Mouse (Mus musculus): ENCODE results near the gene Shcbp1l. TPM values are rescaled to one million over a fixed set of nuclear protein-coding genes. Genes with fewer than 3 reads are reported as not detected.
A peak's percentile ranks its signal among the peaks of the same experiment; 100 is the strongest.
"Not testable (repeated sequence)": the region's sequence is repeated elsewhere in the genome, so short reads cannot be mapped to it uniquely, and the experiment has no call there.

Shcbp1l gene
- polyA plus RNA-seq, 1 experiment from 2014 or later: 0.28 TPM

GRCm38 (mm10) chr1:153480386-153481024 is 55.5 kb downstream of the Shcbp1l start:
- Histone ChIP-seq H3K4me3 (ENCODE audit: low read depth, low read length) (no peak overlapping the region), H3K27me3 (ENCODE audit: insufficient read depth, low read length) (no peaks in the 10 kb centered on the region), H3K9ac (no peak overlapping the region), H3K36me3 (ENCODE audit: insufficient read depth) (peaks cover 77% of the 10 kb centered on the region), H3K27ac (ENCODE audit: low read depth) (no peak overlapping the region), H3K4me2 (no peak overlapping the region), H3K9me3 (ENCODE audit: low read depth, low read length) (no peaks in the 10 kb centered on the region), H3K4me1 (ENCODE audit: insufficient read depth) (no peaks in the 10 kb centered on the region)
- 0 out of 2 replicates have a peak, but pooled peaks have one; percentile 58 for ATAC-seq (ENCODE audit: insufficient read depth)
- 33% methylated on average over 1 of the region's 1 CpGs for WGBS
- TF ChIP-seq CTCF (IDR thresholded peaks at IDR 0.05; ENCODE audit: low read depth): peak; percentile 81
- DNase-seq: peak; percentile 89

DNA sequence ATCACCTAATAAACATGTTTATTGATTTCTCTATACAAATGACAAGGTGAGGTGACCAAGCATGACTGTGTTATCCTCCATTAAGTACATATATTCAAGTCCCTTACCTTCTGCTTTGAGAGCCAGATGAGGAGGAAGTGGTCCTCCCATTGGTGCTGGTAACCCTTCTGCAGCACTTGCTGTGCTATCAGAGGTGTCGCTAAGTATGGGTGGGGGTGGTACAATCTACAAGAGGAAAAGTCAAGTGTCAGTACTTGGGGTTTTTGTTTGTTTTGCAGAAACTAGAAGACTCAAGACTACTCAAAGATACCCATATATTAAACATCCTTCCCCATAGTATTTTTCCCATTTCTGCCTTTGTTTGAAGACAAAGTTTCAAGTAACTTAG is 56.1 kb downstream of the Shcbp1l start:
- H3K27ac ChIP-seq (ENCODE audit: low read depth): no peak overlapping the region
- no peaks in the 10 kb centered on the region for H3K4me1 ChIP-seq (ENCODE audit: insufficient read depth)
- no peaks in the 10 kb centered on the region for H3K9me3 ChIP-seq (ENCODE audit: low read depth, low read length)
- ATAC-seq (ENCODE audit: insufficient read depth): 0 out of 2 replicates have a peak, but pooled peaks have one; percentile 47
- no peak for TF ChIP-seq CTCF (IDR thresholded peaks at IDR 0.05; ENCODE audit: low read depth)
- H3K27me3 ChIP-seq (ENCODE audit: insufficient read depth, low read length): no peaks in the 10 kb centered on the region
- no peak overlapping the region for H3K4me2 ChIP-seq
- H3K36me3 ChIP-seq (ENCODE audit: insufficient read depth): peaks cover 72% of the 10 kb centered on the region
- H3K4me3 ChIP-seq (ENCODE audit: low read depth, low read length): no peak overlapping the region
- no peak overlapping the region for H3K9ac ChIP-seq
- DNase-seq: no peak
- 48% methylated on average over 1 of the region's 1 CpGs for WGBS

GRCm38 (mm10) chr1:153485201-153485796 is 60.3 kb downstream of the Shcbp1l start:
- peak overlapping the region; percentile 91 for H3K4me2 ChIP-seq
- DNase-seq: peak; percentile 25
- no peaks in the 10 kb centered on the region for H3K4me1 ChIP-seq (ENCODE audit: insufficient read depth)
- H3K27me3 ChIP-seq (ENCODE audit: insufficient read depth, low read length): no peaks in the 10 kb centered on the region
- H3K4me3 ChIP-seq (ENCODE audit: low read depth, low read length): peak overlapping the region; percentile 100
- TF ChIP-seq CTCF (IDR thresholded peaks at IDR 0.05; ENCODE audit: low read depth): no peak
- H3K27ac ChIP-seq (ENCODE audit: low read depth): no peak overlapping the region
- peak overlapping the region; percentile 31 for H3K9ac ChIP-seq
- ATAC-seq (ENCODE audit: insufficient read depth): no peak
- H3K9me3 ChIP-seq (ENCODE audit: low read depth, low read length): no peaks in the 10 kb centered on the region
- 56% methylated on average over 2 of the region's 2 CpGs for WGBS
- peaks cover 29% of the 10 kb centered on the region for H3K36me3 ChIP-seq (ENCODE audit: insufficient read depth)

DNA sequence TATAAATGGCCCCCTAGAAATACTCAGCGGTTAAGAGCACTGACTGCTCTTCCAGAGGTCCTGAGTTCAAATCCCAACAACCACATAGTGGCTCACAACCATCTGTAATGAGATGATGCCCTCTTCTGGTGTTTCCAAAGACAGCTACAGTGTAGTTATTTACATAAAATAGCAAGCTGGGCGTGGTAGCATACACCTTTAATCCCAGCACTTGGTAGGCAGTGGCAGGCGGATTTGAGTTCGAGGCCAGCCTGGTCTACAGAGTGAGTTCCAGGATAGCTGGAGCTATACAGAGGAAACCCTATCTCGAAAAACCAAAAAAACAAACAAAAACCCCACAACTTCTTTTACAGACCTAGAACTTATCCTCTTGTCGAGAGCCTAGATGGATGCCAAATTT is 61.2 kb downstream of the Shcbp1l start:
- H3K27me3 ChIP-seq (ENCODE audit: insufficient read depth, low read length); H3K9me3 ChIP-seq (ENCODE audit: low read depth, low read length); H3K4me1 ChIP-seq (ENCODE audit: insufficient read depth); H3K27ac ChIP-seq (ENCODE audit: low read depth); ATAC-seq (ENCODE audit: insufficient read depth); DNase-seq: not testable (repeated sequence)
- Histone ChIP-seq H3K36me3 (ENCODE audit: insufficient read depth) (peaks cover 21% of the 10 kb centered on the region), H3K9ac (peak overlapping the region; percentile 99), H3K4me2 (peak overlapping the region; percentile 91), H3K4me3 (ENCODE audit: low read depth, low read length) (peak overlapping the region; percentile 100)
- WGBS: 5% methylated on average over 6 of the region's 6 CpGs

GRCm38 (mm10) chr1:153486767-153487499 is 62.0 kb downstream of the Shcbp1l start:
- WGBS: under 1% methylated on average over 64 of the region's 64 CpGs
- DNase-seq: peak; percentile 65
- Histone ChIP-seq H3K4me3 (ENCODE audit: low read depth, low read length) (peak overlapping the region; percentile 100), H3K27me3 (ENCODE audit: insufficient read depth, low read length) (no peaks in the 10 kb centered on the region), H3K36me3 (ENCODE audit: insufficient read depth) (peaks cover 13% of the 10 kb centered on the region), H3K4me2 (peak overlapping the region; percentile 91), H3K9me3 (ENCODE audit: low read depth, low read length) (no peaks in the 10 kb centered on the region), H3K27ac (ENCODE audit: low read depth) (peak overlapping the region; percentile 93), H3K4me1 (ENCODE audit: insufficient read depth) (no peaks in the 10 kb centered on the region), H3K9ac (peak overlapping the region; percentile 99)
- TF ChIP-seq CTCF (IDR thresholded peaks at IDR 0.05; ENCODE audit: low read depth): no peak
- peak; percentile 75 for ATAC-seq (ENCODE audit: insufficient read depth)

DNA sequence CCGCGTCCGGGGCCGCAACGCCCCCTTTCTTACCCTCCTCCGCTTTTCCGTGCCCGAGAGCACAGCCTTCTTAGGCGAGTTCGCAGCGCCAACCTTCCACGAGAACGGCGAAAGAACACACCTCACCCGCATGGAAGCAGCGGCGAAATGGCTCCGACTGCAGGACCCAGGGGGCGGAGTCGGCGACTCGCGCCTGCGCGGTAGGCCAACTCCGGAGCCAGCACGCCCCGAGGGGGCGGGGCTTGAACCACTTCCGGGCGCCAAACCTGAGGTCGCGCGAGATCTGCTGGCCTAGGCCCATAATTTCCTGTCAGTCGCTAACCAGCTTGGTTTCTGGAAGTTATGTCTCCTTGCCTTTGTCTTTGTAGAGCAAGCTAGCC is 62.5 kb downstream of the Shcbp1l start, which contains the start of gene Dhx9:
Gene Dhx9, minus strand, starts transcription at position 161 of the 380 bp plus-strand sequence.
- no peak for TF ChIP-seq CTCF (IDR thresholded peaks at IDR 0.05; ENCODE audit: low read depth)
- Histone ChIP-seq H3K27me3 (ENCODE audit: insufficient read depth, low read length) (no peaks in the 10 kb centered on the region), H3K36me3 (ENCODE audit: insufficient read depth) (peaks cover 7% of the 10 kb centered on the region), H3K4me3 (ENCODE audit: low read depth, low read length) (peak within 1 kb of the TSS; percentile 100), H3K27ac (ENCODE audit: low read depth) (peak within 1 kb of the TSS; percentile 93), H3K9me3 (ENCODE audit: low read depth, low read length) (no peaks in the 10 kb centered on the region), H3K4me2 (peak within 1 kb of the TSS; percentile 91), H3K9ac (peak within 1 kb of the TSS; percentile 99), H3K4me1 (ENCODE audit: insufficient read depth) (no peaks in the 10 kb centered on the region)
- DNase-seq (peak; percentile 99), ATAC-seq (ENCODE audit: insufficient read depth) (peak; percentile 87)
- WGBS: under 1% methylated on average over 35 of the region's 35 CpGs

DNA sequence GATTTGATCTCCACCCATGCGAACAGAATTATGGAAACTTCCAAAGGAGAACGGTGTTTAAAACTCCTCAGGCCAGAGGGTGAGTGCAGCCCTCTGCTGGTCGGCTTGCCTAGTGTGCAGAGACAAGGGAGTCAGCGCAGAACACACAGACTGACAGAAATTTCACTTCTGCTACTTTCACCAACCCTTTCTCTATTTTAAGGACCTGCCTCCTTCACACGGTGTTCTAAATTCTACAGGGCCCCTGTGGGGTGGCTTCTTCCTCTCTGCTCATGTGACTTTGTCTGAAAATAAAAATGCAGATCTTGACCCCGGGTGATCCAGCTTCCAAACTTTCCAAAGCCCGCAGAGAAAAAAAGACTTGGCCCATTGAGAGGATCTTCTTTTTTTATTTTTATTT is 64.2 kb downstream of the Shcbp1l start:
- Histone ChIP-seq H3K4me2 (no peak overlapping the region), H3K9me3 (ENCODE audit: low read depth, low read length) (no peaks in the 10 kb centered on the region), H3K4me1 (ENCODE audit: insufficient read depth) (no peaks in the 10 kb centered on the region), H3K4me3 (ENCODE audit: low read depth, low read length) (no peak overlapping the region), H3K36me3 (ENCODE audit: insufficient read depth) (no peaks in the 10 kb centered on the region), H3K27me3 (ENCODE audit: insufficient read depth, low read length) (no peaks in the 10 kb centered on the region), H3K27ac (ENCODE audit: low read depth) (no peak overlapping the region), H3K9ac (no peak overlapping the region)
- ATAC-seq (ENCODE audit: insufficient read depth) (no peak), DNase-seq (peak; percentile 30)
- 50% methylated on average over 7 of the region's 7 CpGs for WGBS
- no peak for TF ChIP-seq CTCF (IDR thresholded peaks at IDR 0.05; ENCODE audit: low read depth)

Data from lung, embryonic 14.5 days (tissue).